Mouse (Mus musculus): ENCODE measurements around the gene Tnfsf8. TPM values are rescaled to one million over a fixed set of nuclear protein-coding genes. Genes with fewer than 3 reads are reported as not detected.

Gene Tnfsf8
- total RNA-seq, 2 experiments from 2014 or later, result 0.76 TPM; not detected in 1

DNA sequence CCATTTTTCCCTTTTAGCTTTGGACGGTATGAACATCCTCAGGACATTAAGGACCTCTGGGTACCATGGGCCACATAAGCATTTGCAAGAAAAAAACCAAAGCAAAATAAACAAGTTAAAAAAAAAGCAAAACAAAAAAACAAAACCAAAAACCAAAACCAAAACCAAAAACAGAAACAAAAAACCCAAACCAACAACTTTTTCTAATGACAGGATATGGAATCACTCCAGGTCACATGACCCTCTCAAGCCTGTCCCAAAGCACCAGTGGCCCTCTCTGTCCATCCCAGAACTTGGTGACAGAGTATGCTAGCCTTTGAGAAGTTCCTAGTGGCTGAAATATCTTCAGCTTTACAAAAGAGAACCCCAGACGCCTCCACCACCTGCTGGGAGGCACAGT is 15.4 kb downstream of the Tnfsf8 start:
- ATAC-seq (replicated peaks; ENCODE audit: low FRiP score, poor library complexity, severe bottlenecking), result no peak

DNA sequence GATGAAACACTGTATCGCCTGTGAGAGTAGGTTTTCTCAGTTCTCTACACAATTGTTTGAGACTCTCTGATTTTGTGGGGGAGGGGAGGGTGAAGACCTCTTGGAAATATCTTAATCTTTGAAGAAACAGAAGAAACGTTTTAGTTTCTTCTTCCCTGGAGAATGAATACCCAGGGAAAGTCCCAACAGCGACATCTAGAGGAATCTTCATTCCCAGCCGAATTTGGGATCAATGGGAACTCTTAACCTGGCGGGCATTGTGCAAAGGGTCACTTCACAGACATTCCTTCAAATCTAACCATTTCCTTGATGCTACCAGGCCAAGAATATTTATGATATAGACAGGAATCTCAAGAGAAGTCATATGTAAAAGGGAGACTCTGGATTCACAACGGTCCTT is 17.2 kb downstream of the Tnfsf8 start:
- ATAC-seq (replicated peaks; ENCODE audit: low FRiP score, poor library complexity, severe bottlenecking), result no peak

DNA sequence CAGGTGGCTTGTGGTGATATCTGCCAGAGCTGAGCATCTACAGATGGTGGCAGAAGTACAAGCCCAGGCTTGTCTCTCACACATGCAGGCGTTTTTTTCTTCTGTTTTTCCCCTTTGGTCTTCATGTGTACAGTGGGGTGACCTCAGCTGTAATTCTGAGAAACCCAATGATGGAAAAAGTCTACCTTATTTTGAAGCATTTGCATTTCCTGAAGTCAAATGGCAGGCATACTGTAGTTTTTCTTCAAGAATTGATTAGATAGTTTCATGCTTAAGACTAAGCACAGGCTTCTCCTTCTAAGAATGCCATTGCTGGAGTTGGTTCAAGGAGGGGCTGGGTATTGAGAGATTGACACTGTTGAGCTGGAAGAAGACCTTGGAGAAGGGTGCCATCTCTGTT is 18.9 kb downstream of the Tnfsf8 start:
- no peak for ATAC-seq (replicated peaks; ENCODE audit: low FRiP score, poor library complexity, severe bottlenecking)

DNA sequence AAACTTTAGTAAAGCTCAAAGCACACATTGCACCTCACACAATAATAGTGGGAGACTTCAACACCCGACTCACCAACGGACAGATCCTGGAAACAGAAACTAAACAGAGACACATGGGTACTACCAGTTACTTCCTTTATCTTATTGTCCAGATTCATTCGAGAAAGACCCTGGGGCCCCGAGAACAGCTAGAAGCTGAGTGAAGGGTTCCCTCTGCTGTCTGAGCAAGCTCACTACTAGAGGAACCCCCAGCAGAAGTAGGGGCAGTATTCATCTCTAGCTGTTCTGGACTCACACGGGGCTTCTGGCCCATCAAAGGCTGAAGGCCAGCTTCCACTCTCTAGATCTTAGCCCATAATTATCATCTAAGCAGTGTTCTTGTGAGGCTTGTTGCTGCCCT is 20.7 kb downstream of the Tnfsf8 start:
- no peak for ATAC-seq (replicated peaks; ENCODE audit: low FRiP score, poor library complexity, severe bottlenecking)

DNA sequence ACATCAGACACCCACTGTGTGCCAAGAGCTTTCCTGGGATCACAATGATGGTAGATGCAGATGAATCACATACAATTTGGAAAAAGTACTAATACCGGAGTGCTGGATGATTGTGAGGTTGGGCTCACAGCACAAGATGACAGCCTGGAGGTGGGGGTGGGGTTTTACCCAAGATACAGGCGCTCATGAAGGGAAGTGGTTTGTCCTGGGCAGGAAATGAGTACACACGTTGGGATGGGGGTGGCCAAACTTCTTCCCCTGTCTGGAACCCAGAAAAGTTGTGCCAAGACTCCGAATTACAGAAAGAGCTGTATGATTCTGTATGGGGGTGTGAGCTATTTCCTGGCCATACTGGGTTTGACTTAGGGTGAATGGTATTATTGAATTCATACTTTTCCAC is 38.0 kb downstream of the Tnfsf8 start:
- no peak for ATAC-seq (replicated peaks; ENCODE audit: low FRiP score, poor library complexity, severe bottlenecking)

DNA sequence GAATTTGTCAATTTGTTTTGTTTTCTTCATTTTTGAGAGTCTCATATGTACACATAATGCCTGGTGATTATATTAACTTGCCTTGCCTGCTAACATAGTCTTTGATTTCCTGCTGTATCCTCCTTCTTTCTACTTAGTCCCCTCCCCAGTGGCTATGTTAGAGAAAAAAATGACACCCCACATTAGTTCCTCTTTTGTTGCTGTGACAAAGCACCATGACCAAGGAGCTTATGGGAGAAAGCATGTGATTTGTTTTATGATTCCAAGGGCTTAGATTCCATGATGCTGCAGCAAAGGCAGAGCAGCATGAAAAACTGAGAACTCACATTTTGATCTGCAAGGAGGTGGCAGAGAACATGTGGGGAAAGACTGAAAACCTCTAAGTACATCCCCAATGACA is 43.6 kb downstream of the Tnfsf8 start:
- no peak for ATAC-seq (replicated peaks; ENCODE audit: low FRiP score, poor library complexity, severe bottlenecking)

DNA sequence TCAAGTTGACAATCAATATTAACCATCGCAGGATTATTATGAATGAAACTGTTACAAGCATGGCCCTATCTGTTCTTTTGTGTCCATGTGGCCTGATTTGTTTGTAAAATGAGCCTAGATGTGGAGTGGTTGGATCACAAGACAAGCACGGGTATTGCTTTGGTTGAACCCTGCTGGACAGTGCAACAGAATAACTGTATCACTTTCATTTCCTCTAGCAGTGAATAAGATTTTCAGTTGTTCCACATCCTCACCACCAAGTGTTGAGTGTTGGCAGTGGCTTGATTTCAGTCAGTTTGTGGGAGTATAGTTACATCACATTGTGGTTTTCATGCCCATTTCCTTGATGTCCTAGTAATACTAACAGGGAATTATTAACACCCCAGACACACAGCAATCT is 45.5 kb downstream of the Tnfsf8 start:
- no peak for ATAC-seq (replicated peaks; ENCODE audit: low FRiP score, poor library complexity, severe bottlenecking)

DNA sequence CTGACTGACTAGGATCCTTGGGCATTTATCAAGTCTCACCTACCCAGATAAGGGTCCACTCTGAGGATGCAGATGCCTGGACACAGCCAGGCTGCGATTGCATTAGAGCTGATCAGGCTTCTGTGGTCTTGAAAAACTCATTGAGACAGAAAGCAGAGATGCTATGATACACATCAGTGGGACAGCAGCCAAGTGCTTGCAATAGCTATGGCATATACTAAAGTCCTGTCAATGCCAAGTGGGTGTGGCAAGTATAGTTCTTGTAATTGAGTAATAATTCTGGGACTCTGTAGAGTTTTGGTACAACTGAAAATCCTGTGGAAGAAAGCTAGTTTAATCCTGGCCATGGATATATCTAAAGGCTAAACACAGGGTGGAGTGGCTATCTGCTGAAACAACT is 63.1 kb downstream of the Tnfsf8 start:
- ATAC-seq (replicated peaks; ENCODE audit: low FRiP score, poor library complexity, severe bottlenecking), result no peak

DNA sequence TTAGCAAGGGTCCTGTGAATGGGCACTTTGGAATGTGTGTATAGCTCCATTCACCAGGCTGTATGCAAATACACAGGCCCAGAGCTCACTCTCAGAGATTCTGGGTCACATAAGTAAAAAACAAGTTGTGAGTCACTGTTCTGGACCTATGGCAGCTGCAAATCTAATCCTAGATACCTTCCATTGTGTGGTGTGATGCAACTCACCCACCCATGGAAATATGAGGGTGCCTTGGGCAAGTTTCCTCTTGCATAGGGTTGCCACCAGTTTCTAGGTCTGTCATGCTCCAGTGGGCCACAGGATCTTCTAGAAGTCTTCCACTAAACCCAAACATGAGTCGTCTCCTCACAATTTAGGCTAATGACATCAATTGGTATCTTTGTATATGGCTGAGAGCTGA is 64.6 kb downstream of the Tnfsf8 start:
- no peak for ATAC-seq (replicated peaks; ENCODE audit: low FRiP score, poor library complexity, severe bottlenecking)

DNA sequence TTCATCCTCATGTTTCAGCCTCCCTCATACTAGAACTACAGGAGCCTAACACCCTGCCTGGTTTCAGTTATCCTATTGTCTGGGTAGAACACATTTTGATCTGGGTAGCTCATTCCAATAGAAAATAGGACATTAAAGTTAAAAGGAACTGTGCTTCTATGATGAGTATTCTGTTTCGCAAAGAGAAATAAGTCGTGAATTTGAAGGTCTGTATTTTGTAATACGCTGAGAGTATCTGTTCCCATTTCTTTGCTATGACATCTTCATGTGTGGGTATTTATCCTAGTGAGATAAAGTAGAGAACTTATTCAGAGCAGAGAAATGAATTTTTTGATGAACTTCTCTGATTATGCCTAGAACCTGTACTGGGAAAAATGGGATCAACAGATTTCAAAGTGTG is 68.8 kb downstream of the Tnfsf8 start:
- no peak for ATAC-seq (replicated peaks; ENCODE audit: low FRiP score, poor library complexity, severe bottlenecking)

DNA sequence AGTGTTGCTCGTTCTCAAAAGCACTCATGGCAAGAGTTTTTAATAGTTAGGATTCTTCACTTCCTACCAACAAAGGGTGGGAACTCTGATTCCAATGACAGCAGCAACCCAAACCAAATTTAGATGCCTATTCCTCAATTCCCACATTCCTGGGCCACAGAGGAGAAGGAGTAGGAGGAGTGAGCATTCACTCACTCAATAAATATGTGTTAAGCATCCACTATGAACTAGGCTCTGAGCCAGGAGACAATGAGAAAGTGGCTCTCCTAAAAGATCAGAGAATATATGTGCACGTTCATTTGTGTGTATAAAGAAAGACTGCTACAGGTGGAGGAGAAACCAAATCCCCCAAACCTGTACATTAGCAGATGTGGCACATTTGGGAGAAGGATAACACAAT is 75.7 kb downstream of the Tnfsf8 start:
- ATAC-seq (replicated peaks; ENCODE audit: low FRiP score, poor library complexity, severe bottlenecking), result no peak

DNA sequence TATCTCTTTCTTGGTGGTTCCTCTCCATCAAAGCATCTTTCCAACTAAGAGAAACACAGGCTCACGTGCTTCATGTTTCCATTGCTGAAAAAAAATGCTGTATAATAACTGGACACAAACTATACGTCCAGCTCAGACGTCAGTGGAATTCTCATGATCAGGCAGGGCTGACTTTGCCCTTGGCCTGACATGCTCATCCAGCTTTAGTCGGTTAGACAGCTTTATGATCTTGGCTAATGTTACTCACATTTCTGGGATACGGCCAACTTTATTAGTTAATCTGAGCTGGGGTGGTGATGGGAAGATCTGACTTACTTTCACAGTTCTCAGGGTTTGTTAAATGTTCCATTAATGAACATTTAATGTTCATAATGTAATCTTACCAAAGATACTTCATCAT is 77.3 kb downstream of the Tnfsf8 start:
- ATAC-seq (replicated peaks; ENCODE audit: low FRiP score, poor library complexity, severe bottlenecking), result no peak

DNA sequence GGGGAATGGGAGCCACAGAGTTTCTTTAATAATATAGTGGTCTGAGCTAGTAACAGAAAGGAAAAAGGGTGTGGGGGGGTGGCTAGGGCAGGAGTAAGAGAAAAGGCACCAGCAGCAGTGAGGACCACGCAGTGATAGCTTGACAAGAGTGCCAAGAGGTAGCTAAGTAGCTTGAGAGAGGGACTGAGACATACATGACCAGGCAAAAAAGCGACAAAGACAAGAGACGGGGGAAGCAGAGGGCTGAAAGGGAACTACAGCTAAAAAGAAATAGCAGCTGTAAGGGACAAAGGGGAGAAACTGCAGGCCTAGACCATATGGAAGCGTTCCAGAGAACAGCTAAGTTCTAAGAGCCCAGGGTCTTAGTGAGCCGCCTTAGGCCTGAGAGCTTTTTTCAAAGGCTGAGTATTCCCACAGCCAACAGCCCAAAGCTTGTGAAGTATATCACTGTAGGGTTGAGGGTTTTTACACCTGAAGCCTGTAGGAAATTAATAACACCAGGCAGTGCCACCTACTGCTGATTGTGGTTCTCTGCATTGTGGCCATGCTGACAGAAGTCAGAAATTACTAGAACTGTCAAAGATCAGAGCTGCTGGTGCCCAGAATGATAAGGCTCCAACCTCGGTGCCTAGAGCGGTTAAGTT is 78.1 kb downstream of the Tnfsf8 start:
- ATAC-seq (replicated peaks; ENCODE audit: low FRiP score, poor library complexity, severe bottlenecking), result no peak

Other genes starting within 250 kb of the Tnfsf8 start
- not detected in 2 replicates for gene Tex48, start 238.9 kb downstream of the Tnfsf8 start, total RNA-seq (2015; ENCODE audit: low replicate concordance)
- not detected in 2 replicates for gene Tex48, start 238.9 kb downstream of the Tnfsf8 start, total RNA-seq (2017; ENCODE audit: low replicate concordance)
- gene Gm11214, start 198.0 kb downstream of the Tnfsf8 start, total RNA-seq (2015; ENCODE audit: low replicate concordance), result not detected in 2 replicates
- not detected in 2 replicates for gene Gm11214, start 198.0 kb downstream of the Tnfsf8 start, total RNA-seq (2017; ENCODE audit: low replicate concordance)
- gene Tnfsf15, start 116.2 kb downstream of the Tnfsf8 start, total RNA-seq (2015; ENCODE audit: low replicate concordance), result not detected in 2 replicates
- not detected in 2 replicates for gene Tnfsf15, start 116.2 kb downstream of the Tnfsf8 start, total RNA-seq (2017; ENCODE audit: low replicate concordance)
- gene Tnc, start 185.7 kb upstream of the Tnfsf8 start, total RNA-seq (2015; ENCODE audit: low replicate concordance), result 1.7 and 2.9 TPM in 2 replicates
- gene Tnc, start 185.7 kb upstream of the Tnfsf8 start, total RNA-seq (2017; ENCODE audit: low replicate concordance), result 2.1 and 3.0 TPM in 2 replicates

Data from erythroid progenitor cell, adult 5-6 weeks (primary cell).